Mouse (Mus musculus): ENCODE data around the gene Apoc3. TPM values are rescaled to one million over a fixed set of nuclear protein-coding genes. Genes with fewer than 3 reads are reported as not detected.

Apoc3 gene
- total RNA-seq, 2 experiments from 2014 or later = not detected

DNA sequence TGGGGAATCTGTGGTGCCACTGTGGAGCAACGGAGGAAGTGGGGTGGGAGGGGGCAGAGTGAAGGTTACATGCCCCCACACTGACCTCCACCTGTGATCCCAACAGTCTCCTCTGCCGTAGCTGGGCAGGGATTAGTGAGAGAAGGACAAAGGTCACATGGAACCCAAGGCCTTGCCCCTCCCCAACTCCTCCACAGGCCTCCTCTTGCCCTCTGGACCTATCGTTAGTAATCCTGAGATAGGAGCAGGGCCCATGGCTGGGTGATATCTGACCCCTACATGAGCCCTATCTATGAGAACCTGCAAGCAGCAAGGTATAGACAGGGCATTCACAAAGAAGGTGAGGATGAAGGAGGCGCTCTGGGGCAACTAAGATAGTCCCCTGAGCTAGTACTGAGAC lies 213 bp upstream of the Apoc3 start:
- no peak for DNase-seq (ENCODE audit: low spot score)
- intact Hi-C loops (cut with DNase I) = no loop called here

DNA sequence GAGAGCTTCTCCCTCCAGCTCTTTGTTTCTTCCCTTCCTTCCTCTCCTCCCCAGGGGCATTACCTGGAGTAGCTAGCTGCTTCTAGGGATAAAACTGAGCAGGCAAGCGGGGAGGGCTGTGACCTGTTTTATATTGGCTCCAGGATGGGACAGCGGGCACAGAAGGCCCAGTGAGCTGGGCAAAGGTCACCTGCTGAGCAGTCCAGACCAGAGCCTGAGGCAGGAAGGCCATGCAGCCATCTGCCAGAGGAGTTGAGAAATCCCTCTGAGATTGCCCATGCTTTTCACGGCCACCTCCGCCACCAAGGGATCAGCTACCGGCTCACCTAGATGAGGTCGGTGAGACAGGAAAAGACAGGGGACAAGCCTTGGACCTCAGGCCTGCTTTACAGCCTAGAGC lies 240 bp downstream of the Apoc3 start:
- DNase-seq (ENCODE audit: low spot score) = no peak
- intact Hi-C loops (cut with DNase I) = no loop called here

DNA sequence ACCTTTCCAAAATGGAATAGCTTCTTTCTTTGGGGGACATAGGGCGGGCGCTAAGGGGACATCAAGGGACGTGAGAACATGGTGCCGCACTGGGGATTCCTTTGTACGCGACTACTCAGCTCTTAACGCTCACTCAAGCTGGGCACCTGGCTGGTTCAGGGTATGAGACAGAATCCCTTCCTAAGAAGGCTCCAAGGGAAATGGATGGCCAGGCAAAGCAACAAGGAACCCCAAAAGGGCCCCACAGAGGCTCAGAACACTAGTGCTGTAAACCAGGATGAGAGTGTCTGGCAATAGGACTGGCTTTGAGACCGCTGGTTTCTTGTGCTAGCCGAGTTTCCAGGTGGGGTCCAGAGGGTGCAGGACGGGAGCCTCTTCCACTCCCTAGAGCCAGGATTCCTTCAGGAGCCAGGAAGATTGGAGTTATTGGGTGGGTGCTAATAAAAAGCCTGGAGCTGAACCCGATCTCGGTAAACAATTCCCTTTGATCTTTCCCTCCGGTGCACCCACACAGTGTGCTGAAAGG lies 4.9 kb downstream of the Apoc3 start:
- intact Hi-C loops (cut with DNase I) = no loop called here
- DNase-seq (ENCODE audit: low spot score) = no peak

DNA sequence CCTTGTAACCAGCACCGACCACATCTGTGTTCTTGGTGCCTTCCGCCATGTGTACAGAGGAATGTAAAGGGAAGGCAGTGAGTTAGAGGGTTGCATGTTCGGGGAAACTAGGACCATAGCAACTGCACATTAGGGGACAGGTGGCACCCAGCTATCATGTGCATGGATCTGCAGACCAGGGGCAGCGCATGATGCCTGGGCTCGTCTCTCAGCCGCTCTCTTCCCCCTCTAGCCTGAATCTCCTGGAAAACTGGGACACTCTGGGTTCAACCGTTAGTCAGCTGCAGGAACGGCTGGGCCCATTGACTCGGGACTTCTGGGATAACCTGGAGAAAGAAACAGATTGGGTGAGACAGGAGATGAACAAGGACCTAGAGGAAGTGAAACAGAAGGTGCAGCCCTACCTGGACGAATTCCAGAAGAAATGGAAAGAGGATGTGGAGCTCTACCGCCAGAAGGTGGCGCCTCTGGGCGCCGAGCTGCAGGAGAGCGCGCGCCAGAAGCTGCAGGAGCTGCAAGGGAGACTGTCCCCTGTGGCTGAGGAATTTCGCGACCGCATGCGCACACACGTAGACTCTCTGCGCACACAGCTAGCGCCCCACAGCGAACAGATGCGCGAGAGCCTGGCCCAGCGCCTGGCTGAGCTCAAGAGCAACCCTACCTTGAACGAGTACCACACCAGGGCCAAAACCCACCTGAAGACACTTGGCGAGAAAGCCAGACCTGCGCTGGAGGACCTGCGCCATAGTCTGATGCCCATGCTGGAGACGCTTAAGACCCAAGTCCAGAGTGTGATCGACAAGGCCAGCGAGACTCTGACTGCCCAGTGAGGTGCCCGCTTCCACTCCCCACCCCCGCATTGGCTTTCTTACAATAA lies 5.6 kb downstream of the Apoc3 start:
- intact Hi-C loops (cut with DNase I) = no loop called here
- DNase-seq (ENCODE audit: low spot score) = peak; percentile 60

DNA sequence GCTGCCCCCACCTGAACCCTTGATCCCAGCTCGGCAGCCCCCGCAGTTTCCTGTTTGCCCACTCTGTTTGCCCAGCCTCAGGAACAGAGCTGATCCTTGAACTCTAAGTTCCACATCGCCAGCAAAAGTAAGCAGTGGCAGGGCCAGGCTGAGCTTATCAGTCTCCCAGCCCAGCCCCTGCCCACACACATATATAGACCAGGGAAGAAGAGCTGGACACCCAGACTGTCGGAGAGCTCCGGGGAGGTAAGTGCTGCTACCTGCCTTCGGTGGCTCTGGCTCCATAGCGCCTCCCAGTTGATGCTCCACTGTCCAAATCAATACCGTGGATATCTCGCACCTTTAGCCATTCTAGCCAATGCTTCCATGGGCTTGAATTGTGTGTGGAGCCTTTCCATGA lies 6.9 kb downstream of the Apoc3 start, which contains the start of gene Apoa1:
Gene Apoa1, plus strand, starts transcription at position 90 of the 400 bp plus-strand sequence.
- intact Hi-C loops (cut with DNase I) = no loop called here
- no peak for DNase-seq (ENCODE audit: low spot score)

DNA sequence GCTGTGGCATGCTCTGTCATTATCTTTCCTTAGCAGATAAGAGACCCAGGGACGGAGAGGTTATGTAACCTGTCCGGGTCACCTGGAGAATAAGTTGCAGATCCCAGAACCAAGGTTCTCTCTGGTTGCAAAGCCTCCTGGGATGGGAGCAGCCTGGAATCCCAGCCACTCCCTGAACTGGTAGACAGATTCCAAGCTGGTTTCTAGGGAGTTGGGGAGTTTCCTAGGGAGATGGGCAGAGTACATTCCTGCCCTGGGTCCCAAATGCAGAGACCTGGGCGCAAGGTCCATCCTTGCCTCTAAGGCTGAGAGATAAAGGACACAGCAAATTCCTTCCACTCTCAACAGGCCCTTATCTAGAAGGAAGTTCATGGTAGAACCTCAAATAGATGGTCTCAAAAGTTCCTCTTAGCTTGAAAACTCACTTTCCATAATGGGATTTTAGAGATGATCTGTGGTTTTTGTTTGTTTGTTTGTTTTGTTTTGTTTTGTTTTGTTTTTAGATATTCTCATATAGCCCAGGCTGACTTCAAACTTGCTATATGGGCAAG lies 8.3 kb downstream of the Apoc3 start:
- DNase-seq (ENCODE audit: low spot score) = no peak

DNA sequence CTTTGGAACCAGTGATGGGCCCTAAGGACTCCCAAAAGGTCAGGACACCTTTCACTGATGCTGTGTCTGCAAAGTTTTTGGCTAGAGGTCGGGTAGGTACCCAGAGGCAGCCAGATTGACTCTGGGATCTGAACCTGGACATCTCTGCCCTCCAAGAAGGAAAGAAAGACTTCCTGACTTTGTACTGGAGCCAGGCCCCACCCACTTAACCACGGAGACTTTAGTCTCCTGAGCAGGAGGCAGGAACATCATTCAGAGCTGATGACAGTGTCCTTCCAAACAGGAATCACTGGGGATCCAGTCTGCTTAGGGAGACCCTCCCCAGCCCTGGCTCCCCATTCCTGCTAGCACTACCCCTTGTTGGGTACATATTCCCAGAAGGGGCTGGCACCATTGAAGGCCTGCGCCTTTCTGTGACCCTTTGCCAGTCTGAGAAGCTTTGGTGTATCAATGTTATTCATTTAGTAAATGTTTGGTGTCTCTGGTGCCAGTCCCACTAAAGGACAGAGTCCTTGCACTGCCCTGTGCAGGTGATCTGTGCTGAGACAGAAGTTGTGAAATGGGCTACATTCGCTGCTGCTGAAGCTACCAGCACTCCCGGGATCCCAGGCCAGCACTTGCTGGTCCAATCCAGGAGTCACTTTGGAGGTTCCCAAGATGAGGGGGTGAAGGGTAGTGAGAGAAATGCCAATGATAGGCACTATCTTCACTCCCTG lies 10.3 kb downstream of the Apoc3 start:
- intact Hi-C loops (cut with DNase I) = no loop called here
- no peak for DNase-seq (ENCODE audit: low spot score)

More for the DNA sequence above, 8.3 kb downstream of the Apoc3 start:
- intact Hi-C loops (cut with DNase I) = no loop called here

DNA sequence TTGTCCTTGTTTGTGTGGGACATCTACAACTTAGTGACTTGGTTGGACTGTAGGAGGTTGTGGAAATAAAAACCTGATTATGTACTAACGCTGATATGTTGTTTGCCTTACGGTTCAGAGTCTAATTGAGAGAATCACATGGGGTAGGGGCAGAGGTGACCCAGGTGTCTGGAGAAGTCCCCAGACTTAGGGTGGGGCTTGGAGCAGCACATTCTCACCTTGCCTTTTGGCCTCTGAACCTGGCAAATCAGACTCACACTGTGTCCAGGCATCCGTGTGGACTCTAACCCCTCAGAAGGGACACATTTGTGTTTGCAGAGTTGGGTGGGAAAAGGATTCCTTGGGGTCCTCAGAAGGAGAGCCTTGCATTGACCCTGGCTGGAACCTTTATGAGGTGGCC lies 11.3 kb downstream of the Apoc3 start:
- DNase-seq (ENCODE audit: low spot score) = no peak
- intact Hi-C loops (cut with DNase I) = no loop called here

DNA sequence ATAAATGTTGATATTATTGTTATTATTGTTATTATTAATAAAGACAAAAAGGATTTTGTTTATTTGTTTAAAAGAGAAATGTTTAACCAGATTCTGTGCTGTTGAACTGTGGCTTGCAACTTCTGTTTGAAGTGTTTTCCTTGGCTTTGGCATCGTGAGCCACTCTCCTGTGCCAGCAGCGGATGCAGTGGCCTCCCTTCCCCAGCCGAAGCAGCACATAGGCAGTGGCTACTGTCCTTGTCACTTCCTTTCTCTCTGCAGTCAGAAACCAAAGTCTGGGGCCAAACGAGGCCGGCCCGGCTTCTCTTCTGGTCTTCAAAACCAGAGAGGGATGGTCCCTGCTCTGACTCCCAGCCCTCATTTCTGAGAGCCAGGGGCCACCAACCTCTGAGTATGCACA lies 12.3 kb downstream of the Apoc3 start:
- no peak for DNase-seq (ENCODE audit: low spot score)

DNA sequence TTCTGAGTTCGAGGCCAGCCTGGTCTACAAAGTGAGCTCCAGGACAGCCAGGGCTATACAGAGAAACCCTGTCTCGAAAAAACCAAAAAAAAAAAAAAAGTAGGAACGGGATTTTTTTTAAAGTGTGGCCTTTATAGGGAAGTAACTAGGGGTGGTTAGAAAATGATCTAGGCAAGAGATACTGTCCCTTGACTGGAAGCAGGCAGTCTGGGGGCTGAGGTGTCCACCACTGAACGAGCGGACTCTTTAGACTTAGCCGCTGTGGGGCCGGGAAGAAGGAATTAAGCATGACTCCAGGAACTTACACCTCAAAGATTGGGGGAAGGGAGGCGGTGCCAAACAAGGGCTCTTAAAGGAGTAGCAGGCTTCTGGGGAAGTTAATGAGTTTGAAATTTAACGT lies 17.3 kb downstream of the Apoc3 start:
- intact Hi-C loops (cut with DNase I) = no loop called here
- no peak for DNase-seq (ENCODE audit: low spot score)

More for the DNA sequence above, 12.3 kb downstream of the Apoc3 start:
- intact Hi-C loops (cut with DNase I) = no loop called here

DNA sequence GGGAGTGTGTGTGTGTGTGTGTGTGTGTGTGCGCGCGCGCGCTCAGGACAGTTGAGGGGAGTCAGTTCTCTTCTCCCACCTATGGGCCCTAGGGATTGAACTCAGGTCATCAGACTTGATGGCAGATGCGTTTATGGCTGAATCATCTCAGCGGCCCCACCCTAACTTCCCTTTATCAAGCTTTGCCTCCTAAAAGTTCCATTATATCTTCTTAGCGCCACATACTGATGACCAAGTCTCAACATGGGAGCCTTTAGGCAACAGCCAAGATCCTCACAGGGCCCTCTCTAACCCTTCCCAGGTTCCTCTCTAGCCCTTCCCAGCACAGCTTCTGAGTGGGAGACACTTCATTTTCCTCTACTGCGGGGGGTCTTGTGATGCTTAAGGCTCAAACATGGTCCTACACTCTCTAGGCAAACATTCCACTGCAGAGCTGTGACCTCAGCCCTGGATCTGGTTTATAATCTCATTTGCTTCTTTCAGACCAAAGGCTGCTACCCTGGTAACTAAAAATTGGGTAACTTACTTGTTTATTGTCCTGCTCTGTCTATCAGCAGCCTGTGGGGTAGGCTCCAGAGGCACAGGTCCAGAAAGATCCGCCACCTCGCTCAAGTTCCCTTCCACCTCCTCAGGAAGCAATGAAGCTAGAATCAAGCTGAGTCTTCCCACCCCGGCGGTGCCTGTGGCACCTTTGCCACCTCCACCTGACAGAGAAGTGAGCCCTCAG lies 18.5 kb downstream of the Apoc3 start:
- no peak for DNase-seq (ENCODE audit: low spot score)
- intact Hi-C loops (cut with DNase I) = no loop called here

DNA sequence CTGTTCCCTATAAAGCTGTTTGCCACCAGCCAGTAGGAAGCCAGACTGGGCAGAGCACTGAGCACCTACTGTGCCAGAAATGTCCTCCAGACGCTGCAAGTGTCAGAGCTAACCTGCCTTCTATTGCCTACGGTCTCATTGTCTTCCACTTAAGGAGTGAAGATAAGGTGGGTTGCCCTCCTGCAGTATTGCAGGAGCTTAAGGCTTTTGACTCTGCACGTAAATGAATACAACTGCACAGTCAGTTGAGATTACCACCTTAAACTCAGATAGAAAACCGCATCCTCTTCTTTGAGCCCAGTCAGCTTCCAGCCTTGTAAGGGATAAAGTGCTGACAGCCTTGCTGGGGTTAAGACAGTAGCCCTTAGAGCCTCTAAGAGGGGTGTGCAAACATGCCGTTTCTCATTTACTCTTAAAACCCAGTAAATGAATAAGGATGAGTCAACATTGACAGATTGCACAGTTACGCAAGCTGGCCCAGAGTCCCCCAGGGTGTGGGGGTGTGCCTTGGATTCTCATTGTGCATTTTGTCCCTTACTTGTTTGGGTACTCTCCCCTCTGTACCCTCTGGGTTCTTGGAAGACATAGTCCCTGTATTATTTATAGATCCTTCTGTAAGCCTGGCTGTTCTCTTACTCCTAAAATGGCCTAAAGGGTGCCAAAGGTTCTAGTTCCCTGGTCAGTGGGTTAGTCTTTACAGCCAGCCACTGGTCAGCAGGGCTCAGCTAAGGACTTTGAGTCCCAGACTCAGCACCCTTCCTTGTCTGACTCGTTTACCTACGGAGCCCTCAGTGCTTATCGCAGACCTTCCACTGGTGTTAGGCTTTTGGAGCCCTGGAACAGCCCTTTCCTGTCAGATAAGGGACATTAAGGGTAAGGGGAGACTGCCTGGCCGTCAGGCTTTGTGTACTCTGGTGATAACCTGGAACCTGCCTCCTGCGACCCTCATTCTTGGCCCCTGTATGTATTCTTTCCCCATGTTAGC lies 19.8 kb downstream of the Apoc3 start:
- no peak for DNase-seq (ENCODE audit: low spot score)
- intact Hi-C loops (cut with DNase I) = no loop called here

DNA sequence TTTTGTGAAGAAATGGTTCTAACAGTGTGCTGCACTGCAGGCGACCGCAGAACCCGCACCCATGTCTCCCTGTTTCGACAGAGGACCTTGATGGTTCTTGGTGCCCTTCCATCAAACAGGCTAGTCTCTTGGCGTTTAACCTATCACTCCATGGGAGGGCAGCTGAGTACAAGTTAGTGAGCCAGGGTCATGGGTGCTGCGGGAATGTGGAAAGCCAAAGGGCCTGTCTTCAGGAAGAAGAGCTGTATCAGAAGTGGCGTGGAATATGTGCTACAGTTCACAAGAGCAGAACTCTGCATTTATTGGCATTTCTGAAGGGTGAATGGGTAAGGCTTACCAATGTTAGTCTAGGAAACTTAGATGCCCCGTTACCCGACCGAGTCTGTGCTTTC lies 20.5 kb downstream of the Apoc3 start:
- intact Hi-C loops (cut with DNase I) = no loop called here

DNA sequence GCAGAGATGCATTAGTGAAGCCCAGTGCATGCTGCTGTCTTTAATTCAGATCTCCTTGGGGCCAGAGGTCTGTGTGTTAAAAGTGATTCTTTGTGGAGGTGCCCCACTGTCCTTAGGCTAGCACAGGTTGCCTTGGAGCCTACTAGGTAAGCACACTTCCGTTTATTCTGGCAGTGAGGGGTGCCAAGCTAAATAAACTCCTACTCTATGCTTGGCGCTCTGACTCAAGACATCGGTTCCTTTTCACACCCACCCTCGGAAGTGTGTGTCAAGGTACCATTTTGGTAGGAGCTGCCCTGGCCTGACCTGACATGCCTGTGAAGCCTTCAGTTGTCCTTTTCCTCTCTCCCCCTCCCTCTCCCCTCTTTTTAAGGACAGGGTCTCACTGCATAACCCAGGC lies 21.2 kb downstream of the Apoc3 start:
- no peak for DNase-seq (ENCODE audit: low spot score)
- intact Hi-C loops (cut with DNase I) = no loop called here

More for the DNA sequence above, 20.5 kb downstream of the Apoc3 start:
- DNase-seq (ENCODE audit: low spot score) = no peak

DNA sequence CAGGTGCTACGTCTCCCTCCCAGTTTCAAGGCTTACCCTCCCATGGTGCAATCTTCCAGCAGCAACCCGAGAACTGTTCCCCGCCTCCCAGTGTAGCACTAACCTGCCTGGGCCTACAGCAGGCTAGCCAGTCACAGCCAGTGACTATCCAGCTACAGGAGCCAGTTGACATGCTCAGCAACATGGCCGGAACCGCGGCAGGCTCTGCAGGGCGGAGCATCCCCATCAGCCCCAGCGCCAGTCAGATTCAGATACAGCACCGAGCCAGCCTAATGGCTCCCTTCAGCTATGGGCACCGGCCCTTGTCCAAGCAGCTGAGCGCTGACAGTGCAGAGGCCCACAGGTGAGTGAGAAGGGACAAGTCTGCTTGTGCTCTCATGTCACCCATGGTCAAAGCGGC lies 25.0 kb downstream of the Apoc3 start:
- intact Hi-C loops (cut with DNase I) = no loop called here
- no peak for DNase-seq (ENCODE audit: low spot score)

DNA sequence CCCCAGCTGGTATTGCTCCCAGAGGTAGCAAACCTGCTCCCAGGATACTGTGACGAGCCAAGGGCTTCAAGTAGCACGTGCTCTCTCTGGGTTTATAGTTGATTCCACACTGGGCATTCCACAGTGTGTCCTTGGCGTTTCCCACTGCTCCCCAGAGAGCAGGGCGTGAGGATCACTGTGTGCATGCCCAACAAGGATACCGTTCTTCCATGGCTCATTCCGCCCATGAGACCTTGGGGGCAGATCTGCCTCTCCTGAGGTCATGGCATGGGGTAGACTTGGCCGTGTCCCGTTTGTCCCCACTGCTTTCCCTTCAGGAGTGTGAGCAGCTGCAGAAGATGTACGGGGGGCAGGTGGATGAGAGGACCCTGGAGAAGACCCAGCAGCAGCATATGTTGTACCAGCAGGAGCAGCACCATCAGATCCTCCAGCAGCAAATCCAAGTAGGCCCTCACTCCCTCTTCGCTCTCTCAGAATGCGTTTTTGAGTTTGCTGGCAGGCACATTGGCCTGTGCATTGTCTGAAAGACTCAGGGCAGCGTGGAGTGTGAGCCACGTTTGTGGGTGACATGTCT lies 26.9 kb downstream of the Apoc3 start:
- intact Hi-C loops (cut with DNase I) = no loop called here

DNA sequence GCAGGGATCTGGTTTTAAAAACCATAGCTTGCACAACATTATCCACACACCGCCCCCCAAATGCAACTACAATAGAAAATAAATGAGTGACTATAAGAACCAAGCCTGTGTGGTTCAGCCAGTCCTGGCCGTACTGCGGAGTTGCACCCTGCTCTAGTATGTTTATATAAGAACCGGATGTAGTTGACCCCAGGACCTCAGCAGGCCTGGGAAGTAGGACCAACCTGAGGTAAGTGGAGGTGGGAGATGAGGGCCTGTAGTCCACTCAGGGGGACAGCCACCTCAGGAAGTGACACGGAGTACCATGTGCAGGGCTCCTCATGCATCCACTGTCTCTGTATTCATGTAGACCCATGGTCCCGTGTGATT lies 28.0 kb downstream of the Apoc3 start:
- intact Hi-C loops (cut with DNase I) = no loop called here

More for the DNA sequence above, 26.9 kb downstream of the Apoc3 start:
- no peak for DNase-seq (ENCODE audit: low spot score)

DNA sequence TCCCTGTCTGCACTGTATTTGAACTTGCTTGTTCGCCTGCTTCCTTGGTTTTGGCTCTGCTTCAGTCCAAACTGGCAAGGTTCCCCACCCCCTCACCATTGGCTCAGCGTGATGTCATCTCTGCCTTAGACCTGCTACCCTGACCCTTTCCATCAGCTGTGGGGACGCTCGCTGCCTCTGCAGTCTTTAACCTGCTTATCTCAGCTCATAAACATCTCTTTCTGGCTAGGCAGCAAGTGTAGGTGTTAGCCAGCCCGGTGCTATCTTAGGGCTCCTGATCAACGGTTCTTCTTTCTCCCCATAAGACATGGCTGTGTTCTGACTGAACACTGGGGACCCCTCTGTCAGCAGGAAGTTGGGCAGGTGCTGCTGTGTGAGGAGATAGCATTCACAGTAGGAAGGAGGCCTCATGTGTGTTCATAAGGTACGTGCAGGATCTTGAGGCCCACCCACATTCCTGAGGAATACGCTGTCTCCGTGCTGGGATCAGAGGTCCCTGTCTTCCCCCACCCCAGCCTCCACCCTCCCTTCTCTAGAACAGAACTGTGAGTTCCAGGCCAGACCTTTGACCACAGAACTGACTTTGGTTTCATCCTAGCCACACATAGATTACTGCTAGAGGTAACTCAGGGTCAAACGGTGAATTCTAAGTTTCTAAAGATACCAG lies 28.5 kb downstream of the Apoc3 start:
- no peak for DNase-seq (ENCODE audit: low spot score)
- intact Hi-C loops (cut with DNase I) = no loop called here

More for the DNA sequence above, 28.0 kb downstream of the Apoc3 start:
- no peak for DNase-seq (ENCODE audit: low spot score)

All from heart, postnatal 25 days (tissue).